Mouse (Mus musculus) lung, postnatal 0 days (tissue): Measurements from ENCODE around the gene Tspan6.
A peak's percentile ranks its signal among the peaks of the same experiment; 100 is the strongest.

ENCODE experiments used
- CTCF ChIP-seq: IDR thresholded peaks from 2 replicates; pipeline ENCODE4 v1.5.1; 2016; ENCODE audit warnings: antibody characterized with exemption, mild to moderate bottlenecking
- EP300 ChIP-seq: IDR thresholded peaks from 2 replicates; pipeline ENCODE4 v1.6.1; 2016; ENCODE audit warnings: antibody characterized with exemption, mild to moderate bottlenecking, control low read depth

- peak; percentile 94 for TF ChIP-seq CTCF
- no peak for TF ChIP-seq EP300
Observed at GRCm38 (mm10) chrX:133947427-133947826, 49.2 kb upstream of the Tspan6 start.
